Mouse (Mus musculus) adrenal gland, adult 2 months (tissue): ENCODE measurements around the gene Trp53tg5. TPM values are rescaled to one million over a fixed set of nuclear protein-coding genes. Genes with fewer than 3 reads are reported as not detected.

Source experiments
- DNase-seq: peaks from one replicate; pipeline ENCODE4 v3.0.0; 2021
- long read RNA-seq: library from polyadenylated mRNA; stranded (forward); transcript quantifications from one replicate; pipeline ENCODE4 v2.0.0, GENCODE M21; 2021
- polyA plus RNA-seq: library from polyadenylated mRNA; depleted of rRNA; stranded (reverse); fragments of >200 nt; gene quantifications from 2 replicates; pipeline ENCODE4 v1.2.3, GENCODE M21; 2012; rRNA removed
- total RNA-seq, 2 experiments: library from RNA; stranded (reverse); gene quantifications; 2 replicates each; pipeline ENCODE4 v1.2.3; 2021

Gene Trp53tg5
- total RNA-seq (not detected), polyA plus RNA-seq (not detected in 2 replicates)
- long read RNA-seq = 0 reads

- no peak for DNase-seq
These were observed at the start of gene Trp53tg5 for GRCm38 (mm10) chr2:164473624-164474023. TSS of gene Trp53tg5 (minus strand) at chr2:164473724.

GRCm38 (mm10) chr2:164522280-164522679 lies 48.8 kb upstream of the Trp53tg5 start:
- no peak for DNase-seq

GRCm38 (mm10) chr2:164521841-164522240 lies 48.3 kb upstream of the Trp53tg5 start:
- no peak for DNase-seq

GRCm38 (mm10) chr2:164520782-164521181 lies 47.3 kb upstream of the Trp53tg5 start:
- peak; percentile 71 for DNase-seq

- no peak for DNase-seq
These were observed 45.6 kb upstream of the Trp53tg5 start for GRCm38 (mm10) chr2:164519171-164519526.

GRCm38 (mm10) chr2:164518266-164519170 lies 45.0 kb upstream of the Trp53tg5 start:
- no peak for DNase-seq

- DNase-seq = peak; percentile 69
These were observed 44.1 kb upstream of the Trp53tg5 start for GRCm38 (mm10) chr2:164517485-164518221.

- DNase-seq = no peak
These were observed 43.1 kb upstream of the Trp53tg5 start for GRCm38 (mm10) chr2:164516592-164516991.

- DNase-seq = no peak
These were observed 42.4 kb upstream of the Trp53tg5 start for GRCm38 (mm10) chr2:164515897-164516296.

GRCm38 (mm10) chr2:164514916-164515315 lies 41.4 kb upstream of the Trp53tg5 start:
- DNase-seq = no peak

- DNase-seq = peak; percentile 81
These were observed 39.9 kb upstream of the Trp53tg5 start for GRCm38 (mm10) chr2:164513389-164513788.

GRCm38 (mm10) chr2:164512121-164512909 lies 38.8 kb upstream of the Trp53tg5 start:
- DNase-seq = no peak

- DNase-seq = no peak
These were observed 37.2 kb upstream of the Trp53tg5 start for GRCm38 (mm10) chr2:164510621-164511190.

- DNase-seq = no peak
These were observed 34.3 kb upstream of the Trp53tg5 start for GRCm38 (mm10) chr2:164507811-164508210.

- no peak for DNase-seq
These were observed 32.3 kb upstream of the Trp53tg5 start for GRCm38 (mm10) chr2:164505619-164506347.

GRCm38 (mm10) chr2:164504919-164505318 lies 31.4 kb upstream of the Trp53tg5 start:
- no peak for DNase-seq

- DNase-seq = peak; percentile 89
These were observed 27.0 kb upstream of the Trp53tg5 start for GRCm38 (mm10) chr2:164500511-164500910.

- DNase-seq = no peak
These were observed 25.8 kb upstream of the Trp53tg5 start for GRCm38 (mm10) chr2:164499317-164499716.

GRCm38 (mm10) chr2:164497691-164498268 lies 24.3 kb upstream of the Trp53tg5 start:
- peak; percentile 23 for DNase-seq

GRCm38 (mm10) chr2:164496847-164497690 lies 23.5 kb upstream of the Trp53tg5 start, which contains the start of gene Pigt:
TSS of gene Pigt (plus strand) at chr2:164497520.
- DNase-seq = peak; percentile 93
